ENCODE assay signal across 17 mouse cellular contexts in genomic region chr11:90094052-90094451, GRCm38 (mm10).
DNase-seq lines count a peak whose midpoint lies in the region; ATAC-seq and TF ChIP-seq lines count a peak whose summit lies in the region.
"Had no signal": no experiment of that assay in that cellular context is flagged by ENCODE, and none has a peak within 500 bp of the region (broad histone marks: within the 10 kb centered on the region; RNA-seq: fewer than 3 reads in every experiment).

No protein-coding gene starts in this region.

- no peaks in the 10 kb centered on the region for H3K27me3 ChIP-seq in lung, embryonic 15.5 days
- no peaks in the 10 kb centered on the region for H3K27me3 ChIP-seq in MEL (ENCODE audit: control insufficient read depth in 1 of 2, insufficient read depth in 2 of 2, low read length in 2 of 2)
- H3K27me3 ChIP-seq: heart, embryonic 12.5 days; intestine, embryonic 15.5 days; limb, embryonic 13.5 days; liver, embryonic 15.5 days had no signal

- TF ChIP-seq CTCF in MEL (IDR thresholded peaks at IDR 0.05 in 2 of 3, conservative IDR thresholded peaks at IDR 0.05 in 1 of 3; ENCODE audit: control insufficient read depth in 1 of 3, insufficient read depth in 1 of 3, low read depth in 2 of 3, low read length in 3 of 3, poor library complexity in 1 of 3, severe bottlenecking in 1 of 3) = no peak

- no peak for TF ChIP-seq POLR2A in MEL (IDR thresholded peaks at IDR 0.05; ENCODE audit: control insufficient read depth in 1 of 2, insufficient read depth in 1 of 2, low read depth in 1 of 2, low read length in 2 of 2, poor library complexity in 1 of 2)

- no peaks in the 10 kb centered on the region for H3K36me3 ChIP-seq in lung, embryonic 15.5 days
- H3K36me3 ChIP-seq in MEL (ENCODE audit: control insufficient read depth in 1 of 2, insufficient read depth in 2 of 2, low read length in 2 of 2) = peaks cover 0 to 5% of the 10 kb centered on the region in 2 experiments; a peak in 1 of 4 replicates
- H3K36me3 ChIP-seq: heart, embryonic 12.5 days; intestine, embryonic 15.5 days; limb, embryonic 13.5 days; liver, embryonic 15.5 days; midbrain, embryonic 10.5 days had no signal

- peak overlapping the region; percentile 54 for H3K27ac ChIP-seq in lung, embryonic 15.5 days
- H3K27ac ChIP-seq in MEL (ENCODE audit: control insufficient read depth, low read depth, low read length) = peak overlapping the region; percentile 64; the same call in 1 of the 2 replicates
- H3K27ac ChIP-seq: intestine, embryonic 15.5 days; limb, embryonic 13.5 days; liver, embryonic 15.5 days; midbrain, embryonic 10.5 days had no signal

- ATAC-seq in lung, embryonic 15.5 days (ENCODE audit: borderline replicate concordance, extremely low read depth, low FRiP score, low TSS enrichment) = no peak
- ATAC-seq in inflammation-experienced regulatory T-cells, adult 6 months = peak; percentile 71
- ATAC-seq in megakaryocyte-erythroid progenitor cell, adult 5-6 weeks (replicated peaks; ENCODE audit: low FRiP score, low TSS enrichment, poor library complexity, severe bottlenecking) = 0 out of 2 replicates have a peak, but pooled peaks have one; percentile 57
- ATAC-seq: intestine, embryonic 15.5 days had no signal

- no peak for TF ChIP-seq EP300 in MEL (IDR thresholded peaks at IDR 0.05; ENCODE audit: low read depth in 1 of 2, low read length in 2 of 2)

- no peak for TF ChIP-seq RAD21 in MEL (IDR thresholded peaks at IDR 0.05; ENCODE audit: low read depth, low read length)

- peaks cover 22% of the 10 kb centered on the region for H3K4me1 ChIP-seq in lung, embryonic 15.5 days
- H3K4me1 ChIP-seq in MEL (ENCODE audit: control insufficient read depth in 1 of 2, insufficient read depth in 2 of 2, low read length in 2 of 2) = peaks cover 0 to 3% of the 10 kb centered on the region in 2 experiments; a peak in 1 of 4 replicates
- H3K4me1 ChIP-seq: liver, embryonic 15.5 days; midbrain, embryonic 10.5 days had no signal

- H3K9me3 ChIP-seq in lung, embryonic 15.5 days = no peaks in the 10 kb centered on the region
- H3K9me3 ChIP-seq in MEL (replicated peaks; ENCODE audit: insufficient read depth, low read length) = no peaks in the 10 kb centered on the region
- H3K9me3 ChIP-seq: heart, embryonic 12.5 days; intestine, embryonic 15.5 days; limb, embryonic 13.5 days; liver, embryonic 15.5 days; midbrain, embryonic 10.5 days had no signal

- no peak overlapping the region for H3K4me2 ChIP-seq in lung, embryonic 15.5 days
- H3K4me2 ChIP-seq: heart, embryonic 12.5 days; intestine, embryonic 15.5 days; limb, embryonic 13.5 days; liver, embryonic 15.5 days had no signal

- no peak for DNase-seq in lung, postnatal 14 days
- DNase-seq in MEL (ENCODE audit: low read depth, low spot score) = peak; percentile 38
- no peak for DNase-seq in kidney, adult 8-10 months
- no peak for DNase-seq in thymus, postnatal 10 days (ENCODE audit: low spot score in 2 of 2)
- no peak for DNase-seq in layer of hippocampus, adult 9-11 months
- DNase-seq: cerebellum, postnatal 10 days; gastrocnemius, postnatal 25 days; kidney, postnatal 10 days; right cerebral cortex, postnatal 4 days had no signal

- H3K4me3 ChIP-seq in lung, embryonic 15.5 days = no peak overlapping the region
- no peak overlapping the region for H3K4me3 ChIP-seq in MEL (ENCODE audit: control insufficient read depth in 1 of 2, insufficient read depth in 1 of 2, low read depth in 2 of 2, low read length in 2 of 2)
- H3K4me3 ChIP-seq: heart, embryonic 12.5 days; intestine, embryonic 15.5 days; limb, embryonic 13.5 days; liver, embryonic 15.5 days; midbrain, embryonic 10.5 days had no signal

- WGBS in lung, embryonic 15.5 days = 38% methylated on average over 7 of the region's 7 CpGs

- no peak overlapping the region for H3K9ac ChIP-seq in lung, embryonic 15.5 days
- no peak overlapping the region for H3K9ac ChIP-seq in MEL (ENCODE audit: control insufficient read depth, low read depth, low read length, poor library complexity, severe bottlenecking)
- H3K9ac ChIP-seq: heart, embryonic 12.5 days; intestine, embryonic 15.5 days; limb, embryonic 13.5 days; liver, embryonic 15.5 days had no signal

- H3K79me2 ChIP-seq in MEL (ENCODE audit: control insufficient read depth, insufficient read depth, low read length, poor library complexity) = no peaks in the 10 kb centered on the region

TF ChIP-seq in MEL, 35 proteins besides CTCF, POLR2A, EP300 and RAD21:
- 0 out of 2 replicates have a peak, but pooled peaks have one; percentile 31 for TF ChIP-seq TAL1 (IDR thresholded peaks at IDR 0.05; ENCODE audit: low read length)
- TF ChIP-seq RCOR1 (IDR thresholded peaks at IDR 0.05; ENCODE audit: low read depth, low read length) = no peak
- TF ChIP-seq ZC3H11A (IDR thresholded peaks at IDR 0.05; ENCODE audit: low read depth, low read length) = no peak
- peak; percentile 48; the same call in 1 of the 2 replicates for TF ChIP-seq TCF12 (IDR thresholded peaks at IDR 0.05; ENCODE audit: low read depth, low read length)
- TF ChIP-seq GATA1 (IDR thresholded peaks at IDR 0.05; ENCODE audit: low read depth, low read length) = 0 out of 2 replicates have a peak, but pooled peaks have one; percentile 8
- peak; percentile 27; the same call in 1 of the 2 replicates for TF ChIP-seq BHLHE40 (IDR thresholded peaks at IDR 0.05; ENCODE audit: borderline replicate concordance, low read depth, low read length)
- no peak for TF ChIP-seq GABPA (IDR thresholded peaks at IDR 0.05; ENCODE audit: low read depth, low read length)
- TF ChIP-seq USF2 (IDR thresholded peaks at IDR 0.05; ENCODE audit: borderline replicate concordance in 1 of 2, insufficient read depth in 1 of 2, low read depth in 1 of 2, low read length in 2 of 2) = no peak
- TF ChIP-seq ZNF384 (IDR thresholded peaks at IDR 0.05; ENCODE audit: low read depth, low read length) = peak; percentile 33; the same call in 1 of the 2 replicates
- no peak for TF ChIP-seq NELFE (IDR thresholded peaks at IDR 0.05; ENCODE audit: low read depth, low read length)
- TF ChIP-seq ETS1 (IDR thresholded peaks at IDR 0.05; ENCODE audit: low read depth, low read length) = peak; percentile 69; the same call in 1 of the 2 replicates
- no peak for TF ChIP-seq SMC3 (IDR thresholded peaks at IDR 0.05; ENCODE audit: low read depth, low read length)
